Mouse (Mus musculus): ENCODE results near the gene 3110082I17Rik.

GRCm38 (mm10) chr5:139418110-139418509 lies 42.2 kb downstream of the 3110082I17Rik start:
- TF ChIP-seq CTCF (IDR thresholded peaks at IDR 0.05; ENCODE audit: low read depth), result no peak
- TF ChIP-seq EP300 (IDR thresholded peaks at IDR 0.05; ENCODE audit: low read depth), result no peak

Measured in liver, embryonic 14.5 days (tissue).